Mouse (Mus musculus): ENCODE measurements around the gene Gm12887. TPM values are rescaled to one million over a fixed set of nuclear protein-coding genes. Genes with fewer than 3 reads are reported as not detected.

The Gm12887 gene
- not detected for total RNA-seq (2021)
- long read RNA-seq, experiment 1 = 0 reads
- long read RNA-seq, experiment 2 = 0 reads

GRCm38 (mm10) chr4:121622003-121622402, at the start of gene Gm12887:
Gene Gm12887 (minus strand): TSS chr4:121622103.
- no peak for DNase-seq

- DNase-seq = no peak
These were observed 35.1 kb upstream of the Gm12887 start for GRCm38 (mm10) chr4:121657040-121657439.

Other genes starting within 250 kb of the Gm12887 start
- not detected for gene Gm12886, start 199.0 kb downstream of the Gm12887 start, total RNA-seq (2021)